Mouse (Mus musculus) heart, postnatal 0 days (tissue): ENCODE measurements at regions not wholly inside any gene's neighbourhood (a gene's known extent, or its start where the extent isn't known, plus 50 kb on each side); places are given as distances from the start of the nearest gene placed in this dataset.

Experiments used
- ATAC-seq: fragments of 200-750 bp; cut with Nextera tagmentation; 2 replicates; pipeline ENCODE4 v1.8.0; 2017; ENCODE audit warnings: low read depth, moderate number of reproducible peaks, moderate library complexity; ENCODE audit not compliant: insufficient read depth
- DNase-seq: peaks from one replicate; pipeline ENCODE4 v3.0.0-alpha.2; 2016; ENCODE audit warnings: low spot score
- H3K27ac ChIP-seq: fragments of 300-500 bp; sonication (generic); 2 replicates; pipeline ENCODE4 v1.5.1; 2014; ENCODE audit warnings: low read depth, mild to moderate bottlenecking
- H3K27me3 ChIP-seq: fragments of 300-500 bp; sonication (generic); 2 replicates; pipeline ENCODE4 v1.6.1; 2014; ENCODE audit warnings: low read length, mixed read lengths; ENCODE audit not compliant: control insufficient read depth, insufficient read depth
- H3K36me3 ChIP-seq: fragments of 300-500 bp; sonication (generic); replicated peaks from 2 replicates; pipeline ENCODE4 v1.6.1; 2014; ENCODE audit warnings: low read length, mixed read lengths; ENCODE audit not compliant: control insufficient read depth, insufficient read depth
- H3K4me1 ChIP-seq: fragments of 300-500 bp; sonication (generic); 2 replicates; pipeline ENCODE4 v1.6.1; 2014; ENCODE audit warnings: antibody characterized with exemption; ENCODE audit not compliant: control insufficient read depth, insufficient read depth
- H3K4me2 ChIP-seq: fragments of 300-500 bp; sonication (generic); 2 replicates; pipeline ENCODE4 v1.6.1; 2014; ENCODE audit warnings: low read depth, mild to moderate bottlenecking, low read length, moderate library complexity
- H3K4me3 ChIP-seq: fragments of 300-500 bp; sonication (generic); 2 replicates; pipeline ENCODE4 v1.5.1; 2014; ENCODE audit warnings: low read depth, low read length
- H3K9ac ChIP-seq: fragments of 300-500 bp; sonication (generic); replicated peaks from 2 replicates; pipeline ENCODE4 v1.6.1; 2014; ENCODE audit warnings: low read depth, low read length, mixed read lengths
- H3K9me3 ChIP-seq: fragments of 300-500 bp; sonication (generic); replicated peaks from 2 replicates; pipeline ENCODE4 v1.6.1; 2016; ENCODE audit warnings: low read length; ENCODE audit not compliant: control insufficient read depth
- CTCF ChIP-seq: IDR thresholded peaks from 2 replicates; pipeline ENCODE4 v1.5.1; 2016; ENCODE audit warnings: antibody characterized with exemption, control low read depth, low read depth
- EP300 ChIP-seq: IDR thresholded peaks from 2 replicates; pipeline ENCODE4 v1.6.1; 2016; ENCODE audit warnings: antibody characterized with exemption, low read depth
- WGBS: fragments of 180-500 bp; shearing (Covaris S2); extraction: QIAGEN DNeasy Blood & Tissue Kit; methylation state at CpG from one replicate; pipeline ENCODE4 v1.1.7; 2014; 5-methylcytosine and 5-hydroxymethylcytosine counted together

DNA sequence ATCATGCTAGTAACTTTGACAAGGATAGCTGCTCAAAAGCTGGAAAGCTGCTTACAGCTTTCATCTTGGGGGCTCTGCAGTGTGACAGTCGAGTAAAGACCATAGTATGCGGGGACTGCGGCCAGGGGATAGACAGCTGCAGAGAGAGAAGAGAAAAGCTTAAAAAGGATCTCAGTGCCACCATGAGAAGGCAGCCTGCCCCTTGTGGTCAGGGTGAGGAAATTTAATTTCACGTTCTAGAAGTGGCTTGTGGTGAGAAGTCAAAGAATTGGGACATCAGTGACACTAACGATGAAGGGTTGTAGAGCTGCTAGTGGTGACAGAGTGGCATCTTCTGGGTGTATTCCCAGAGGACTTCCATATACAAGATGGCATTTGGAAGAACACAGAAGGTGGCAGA is 116.7 kb upstream of the Ttc29 start:
- WGBS = 63% methylated on average over 5 of the region's 5 CpGs
- ATAC-seq (no peak), DNase-seq (peak; percentile 10)
- Histone ChIP-seq H3K9ac (no peak overlapping the region), H3K4me2 (no peak overlapping the region), H3K27me3 (no peaks in the 10 kb centered on the region), H3K9me3 (no peaks in the 10 kb centered on the region), H3K4me1 (no peaks in the 10 kb centered on the region), H3K4me3 (no peak overlapping the region), H3K27ac (no peak overlapping the region), H3K36me3 (no peaks in the 10 kb centered on the region)
- no peak for TF ChIP-seq EP300
- TF ChIP-seq CTCF = peak; percentile 53

DNA sequence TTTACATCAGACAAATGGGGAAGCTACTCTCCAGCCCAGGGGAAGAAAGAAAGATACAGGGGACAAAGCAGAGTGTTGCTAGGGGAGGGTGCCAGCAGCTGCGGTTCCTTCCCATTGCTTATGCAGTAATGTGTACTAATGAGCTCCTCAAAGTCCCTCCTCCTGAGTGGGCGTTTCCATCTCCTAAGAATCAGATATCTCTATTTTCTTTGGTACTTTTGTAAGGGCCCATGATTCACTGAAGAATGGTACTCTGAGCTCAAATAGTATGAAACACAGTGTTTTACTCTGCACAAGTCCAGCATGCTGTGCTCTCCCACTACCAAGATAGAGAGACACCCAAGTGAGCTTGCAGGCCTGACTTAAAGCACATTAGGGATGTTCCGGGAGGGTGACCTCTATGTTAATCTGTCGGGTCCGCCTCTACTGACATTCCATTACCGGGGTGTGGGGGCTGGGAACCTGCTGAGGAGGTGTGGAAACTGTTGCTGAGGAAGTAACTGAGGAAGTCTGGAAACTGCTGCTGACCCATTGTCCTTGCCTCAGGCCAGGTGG is 114.8 kb upstream of the Ttc29 start:
- Histone ChIP-seq H3K9me3 (no peaks in the 10 kb centered on the region), H3K36me3 (no peaks in the 10 kb centered on the region), H3K4me2 (no peak overlapping the region), H3K27ac (no peak overlapping the region), H3K4me1 (no peaks in the 10 kb centered on the region), H3K9ac (no peak overlapping the region), H3K4me3 (no peak overlapping the region), H3K27me3 (no peaks in the 10 kb centered on the region)
- ATAC-seq (no peak), DNase-seq (no peak)
- no peak for TF ChIP-seq EP300
- TF ChIP-seq CTCF = no peak
- WGBS = 42% methylated on average over 6 of the region's 6 CpGs

DNA sequence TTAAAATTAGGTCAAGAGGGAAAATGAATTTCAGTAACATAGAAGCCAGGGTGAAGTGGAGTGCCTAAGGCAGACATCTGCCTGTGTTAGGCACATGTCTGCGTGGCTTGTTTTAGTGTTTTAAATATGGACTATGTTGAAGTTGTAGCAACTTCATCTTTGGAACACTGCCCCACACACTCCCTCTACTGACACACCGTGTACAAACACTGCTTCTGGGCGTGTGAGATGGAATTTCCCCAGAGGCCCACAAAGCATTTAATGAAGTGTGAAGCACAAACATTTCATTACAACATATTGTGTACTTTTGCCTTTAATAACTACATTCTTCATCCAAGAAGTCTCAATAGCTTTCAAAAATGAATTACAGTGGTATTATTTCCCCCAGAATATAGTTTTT is 114.0 kb upstream of the Ttc29 start:
- 67% methylated on average over 3 of the region's 3 CpGs for WGBS
- ATAC-seq = no peak

DNA sequence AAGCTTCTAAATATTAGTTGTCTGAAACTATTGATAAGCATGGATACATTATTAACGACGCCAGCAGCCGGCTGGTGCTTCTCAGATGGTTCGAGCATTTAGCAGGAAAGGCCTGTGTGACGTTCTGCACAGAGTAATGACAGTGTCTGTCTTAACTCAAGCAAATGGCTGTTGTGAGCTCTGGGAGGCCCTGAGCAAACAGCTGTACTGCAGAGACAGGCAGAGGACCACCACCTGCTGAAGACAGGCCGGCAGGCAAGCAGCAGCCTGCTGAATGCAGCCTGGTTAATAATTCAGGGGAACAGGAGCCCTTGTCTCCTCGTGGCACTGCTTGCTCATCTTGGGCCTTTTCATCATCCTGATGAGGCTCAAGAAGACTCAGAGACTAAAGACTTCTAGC is 105.8 kb upstream of the Ttc29 start:
- ATAC-seq = no peak
- Histone ChIP-seq H3K4me3 (no peak overlapping the region), H3K9me3 (no peaks in the 10 kb centered on the region), H3K36me3 (no peaks in the 10 kb centered on the region), H3K4me1 (no peaks in the 10 kb centered on the region), H3K27me3 (no peaks in the 10 kb centered on the region), H3K4me2 (no peak overlapping the region), H3K27ac (no peak overlapping the region), H3K9ac (no peak overlapping the region)
- WGBS = 45% methylated on average over 7 of the region's 7 CpGs
- DNase-seq = no peak
- no peak for TF ChIP-seq CTCF
- no peak for TF ChIP-seq EP300

More for the DNA sequence above, 114.0 kb upstream of the Ttc29 start:
- no peak for TF ChIP-seq EP300
- TF ChIP-seq CTCF = no peak
- Histone ChIP-seq H3K4me2 (no peak overlapping the region), H3K27ac (no peak overlapping the region), H3K27me3 (no peaks in the 10 kb centered on the region), H3K4me1 (no peaks in the 10 kb centered on the region), H3K4me3 (no peak overlapping the region), H3K9ac (no peak overlapping the region), H3K9me3 (no peaks in the 10 kb centered on the region), H3K36me3 (no peaks in the 10 kb centered on the region)
- DNase-seq = no peak

DNA sequence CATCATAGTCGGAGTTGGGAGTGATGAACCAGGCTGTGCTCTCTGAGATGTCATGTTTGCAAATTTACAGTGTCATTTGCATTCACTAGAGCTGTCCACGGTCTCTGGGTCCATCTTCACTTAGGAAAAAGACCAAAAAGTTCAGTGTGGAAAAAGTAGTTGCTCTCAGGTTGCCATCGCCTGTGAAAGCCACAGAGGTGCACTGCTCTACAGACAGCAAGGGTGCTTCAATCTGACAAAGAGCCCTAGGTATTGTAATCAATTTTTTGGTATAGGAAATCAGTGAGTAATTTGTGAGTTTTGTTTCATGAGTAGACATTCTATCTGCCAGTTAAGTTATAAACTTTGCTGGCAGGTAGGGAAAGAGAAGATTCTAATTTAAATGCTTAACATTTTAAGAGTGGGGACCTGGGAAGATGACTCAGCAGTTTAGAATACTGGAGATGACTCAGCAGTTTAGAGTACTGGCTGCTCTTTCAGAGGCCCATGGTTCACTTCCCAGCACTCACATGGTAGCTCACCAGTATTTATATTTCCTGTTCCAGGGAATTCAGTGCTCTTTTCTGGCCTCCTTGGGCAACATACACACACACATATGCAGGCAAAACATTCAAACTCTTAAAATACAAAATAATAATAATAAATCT is 103.0 kb upstream of the Ttc29 start:
- TF ChIP-seq CTCF (no peak), EP300 (no peak)
- 74% methylated on average over 3 of the region's 3 CpGs for WGBS
- Histone ChIP-seq H3K4me2 (no peak overlapping the region), H3K9me3 (no peaks in the 10 kb centered on the region), H3K4me3 (no peak overlapping the region), H3K27ac (no peak overlapping the region), H3K9ac (no peak overlapping the region), H3K4me1 (no peaks in the 10 kb centered on the region), H3K36me3 (no peaks in the 10 kb centered on the region), H3K27me3 (no peaks in the 10 kb centered on the region)
- no peak for ATAC-seq
- DNase-seq = no peak

DNA sequence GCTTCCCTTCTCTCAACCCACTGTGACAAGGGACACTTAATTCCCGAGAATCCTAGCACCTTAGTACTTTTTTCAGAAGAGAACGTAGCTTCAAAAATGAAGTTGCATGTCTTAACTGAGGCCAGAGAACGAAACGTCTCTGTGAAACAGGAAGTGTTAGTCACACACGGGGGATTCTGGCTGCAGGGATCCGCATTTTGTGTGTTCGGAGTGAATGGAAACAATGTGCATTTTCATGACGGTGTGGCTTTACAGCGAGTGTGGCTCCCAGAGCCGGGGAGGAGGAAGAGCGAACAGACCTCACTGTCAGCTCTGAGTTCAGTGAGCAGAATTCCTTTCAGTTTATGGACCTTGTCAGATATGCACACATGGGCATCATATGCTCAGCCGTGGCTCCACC is 100.0 kb upstream of the Ttc29 start:
- no peaks in the 10 kb centered on the region for H3K27me3 ChIP-seq
- H3K36me3 ChIP-seq = no peaks in the 10 kb centered on the region
- no peak for TF ChIP-seq EP300
- TF ChIP-seq CTCF = no peak
- H3K9ac ChIP-seq = no peak overlapping the region
- DNase-seq (no peak), ATAC-seq (no peak)
- H3K4me1 ChIP-seq = no peaks in the 10 kb centered on the region
- H3K4me3 ChIP-seq = no peak overlapping the region
- H3K9me3 ChIP-seq = no peaks in the 10 kb centered on the region
- no peak overlapping the region for H3K27ac ChIP-seq
- H3K4me2 ChIP-seq = no peak overlapping the region
- 43% methylated on average over 12 of the region's 12 CpGs for whole genome bisulfite sequencing
